Mouse (Mus musculus): ENCODE data around the gene Dock6. TPM values are rescaled to one million over a fixed set of nuclear protein-coding genes. Genes with fewer than 3 reads are reported as not detected.

Gene Dock6
- total and polyA plus RNA-seq, 3 experiments = 5.0 to 21.3 TPM; not detected in 1

GRCm38 (mm10) chr9:21901223-21901820 lies 48.9 kb upstream of the Dock6 start:
- Histone ChIP-seq H3K9ac (ENCODE audit: control insufficient read depth, low read depth, low read length, poor library complexity, severe bottlenecking) (peak overlapping the region; percentile 69), H3K36me3 (ENCODE audit: control insufficient read depth in 1 of 2, insufficient read depth in 2 of 2, low read length in 2 of 2) (peaks cover 0 to 9% of the 10 kb centered on the region in 2 experiments; a peak in 2 of 4 replicates), H3K4me1 (ENCODE audit: control insufficient read depth in 1 of 2, insufficient read depth in 2 of 2, low read length in 2 of 2) (peaks cover 0 to 15% of the 10 kb centered on the region in 2 experiments; a peak in 2 of 4 replicates), H3K27me3 (ENCODE audit: control insufficient read depth in 1 of 2, insufficient read depth in 2 of 2, low read length in 2 of 2) (peaks cover 10 to 11% of the 10 kb centered on the region in 2 experiments; a peak in 3 of 4 replicates), H3K4me3 (ENCODE audit: control insufficient read depth in 1 of 2, insufficient read depth in 1 of 2, low read depth in 2 of 2, low read length in 2 of 2) (peak overlapping the region; percentile 66), H3K9me3 (replicated peaks; ENCODE audit: insufficient read depth, low read length) (no peaks in the 10 kb centered on the region), H3K27ac (ENCODE audit: control insufficient read depth, low read depth, low read length) (peak overlapping the region; percentile 37; the same call in 1 of the 2 replicates), H3K79me2 (ENCODE audit: control insufficient read depth, insufficient read depth, low read length, poor library complexity) (no peaks in the 10 kb centered on the region; the same call in 1 of the 2 replicates)
- DNase-seq (ENCODE audit: low read depth, low spot score) = peak; percentile 99
- TF ChIP-seq CHD1 (IDR thresholded peaks at IDR 0.05; ENCODE audit: low read depth, low read length) (no peak), MAX (IDR thresholded peaks at IDR 0.05; ENCODE audit: low read length) (peak; percentile 85), SMC3 (IDR thresholded peaks at IDR 0.05; ENCODE audit: low read depth, low read length) (no peak), UBTF (IDR thresholded peaks at IDR 0.05; ENCODE audit: borderline replicate concordance, insufficient read depth, low read depth, low read length) (no peak), E2F4 (IDR thresholded peaks at IDR 0.05; ENCODE audit: borderline replicate concordance, low read depth, low read length) (no peak), ZC3H11A (IDR thresholded peaks at IDR 0.05; ENCODE audit: low read depth, low read length) (peak; percentile 77), HCFC1 (IDR thresholded peaks at IDR 0.05; ENCODE audit: low read depth, low read length) (peak; percentile 100), JUND (IDR thresholded peaks at IDR 0.05; ENCODE audit: low read depth, low read length) (no peak; the same call in 1 of the 2 replicates), POLR2AphosphoS5 (IDR thresholded peaks at IDR 0.05; ENCODE audit: borderline replicate concordance, low read depth, low read length) (peak; percentile 81; the same call in 1 of the 2 replicates), MEF2A (IDR thresholded peaks at IDR 0.05; ENCODE audit: extremely low read depth, insufficient replicate concordance, low read depth, low read length, poor library complexity, severe bottlenecking) (no peak), RCOR1 (IDR thresholded peaks at IDR 0.05; ENCODE audit: low read depth, low read length) (no peak), CTCF (IDR thresholded peaks at IDR 0.05 in 2 of 3, conservative IDR thresholded peaks at IDR 0.05 in 1 of 3; ENCODE audit: control insufficient read depth in 1 of 3, insufficient read depth in 1 of 3, low read depth in 2 of 3, low read length in 3 of 3, poor library complexity in 1 of 3, severe bottlenecking in 1 of 3) (peak in 2 of 3 experiments; percentile 7 to 19; a peak in 1 of 6 replicates), ZKSCAN1 (IDR thresholded peaks at IDR 0.05; ENCODE audit: low read depth, low read length) (no peak), POLR2A (IDR thresholded peaks at IDR 0.05; ENCODE audit: control insufficient read depth in 1 of 2, insufficient read depth in 1 of 2, low read depth in 1 of 2, low read length in 2 of 2, poor library complexity in 1 of 2) (peak; percentile 30 to 99; a peak in 3 of 4 replicates), GABPA (IDR thresholded peaks at IDR 0.05; ENCODE audit: low read depth, low read length) (no peak), MYB (IDR thresholded peaks at IDR 0.05; ENCODE audit: low read depth, low read length) (no peak), KAT2A (conservative IDR thresholded peaks at IDR 0.05; ENCODE audit: low read depth, low read length) (peak; percentile 98), MAZ (IDR thresholded peaks at IDR 0.05; ENCODE audit: low read depth, low read length) (no peak), GATA1 (IDR thresholded peaks at IDR 0.05; ENCODE audit: low read depth, low read length) (peak; percentile 58), ELF1 (IDR thresholded peaks at IDR 0.05; ENCODE audit: low read depth, low read length) (peak; percentile 100), POLR2AphosphoS2 (IDR thresholded peaks at IDR 0.05; ENCODE audit: low read length) (peak; percentile 99), ETS1 (IDR thresholded peaks at IDR 0.05; ENCODE audit: low read depth, low read length) (0 out of 2 replicates have a peak, but pooled peaks have one; percentile 45), MYC (IDR thresholded peaks at IDR 0.05; ENCODE audit: low read depth, low read length) (peak; percentile 99), TBP (IDR thresholded peaks at IDR 0.05; ENCODE audit: low read depth, low read length) (peak; percentile 98), EP300 (IDR thresholded peaks at IDR 0.05; ENCODE audit: low read depth in 1 of 2, low read length in 2 of 2) (no peak; a peak in 1 of 4 replicates), SIN3A (IDR thresholded peaks at IDR 0.05; ENCODE audit: low read length) (peak; percentile 99), MAFK (IDR thresholded peaks at IDR 0.05; ENCODE audit: borderline replicate concordance, low read depth, low read length) (no peak), USF1 (IDR thresholded peaks at IDR 0.05; ENCODE audit: low read depth, low read length) (no peak), USF2 (IDR thresholded peaks at IDR 0.05; ENCODE audit: borderline replicate concordance in 1 of 2, insufficient read depth in 1 of 2, low read depth in 1 of 2, low read length in 2 of 2) (no peak), MXI1 (IDR thresholded peaks at IDR 0.05; ENCODE audit: low read depth, low read length) (peak; percentile 98), TCF12 (IDR thresholded peaks at IDR 0.05; ENCODE audit: low read depth, low read length) (peak; percentile 82), NELFE (IDR thresholded peaks at IDR 0.05; ENCODE audit: low read depth, low read length) (peak; percentile 99), ZMIZ1 (IDR thresholded peaks at IDR 0.05; ENCODE audit: low read depth, low read length) (peak; percentile 97), CHD2 (IDR thresholded peaks at IDR 0.05; ENCODE audit: low read length) (no peak), BHLHE40 (IDR thresholded peaks at IDR 0.05; ENCODE audit: borderline replicate concordance, low read depth, low read length) (no peak), TAL1 (IDR thresholded peaks at IDR 0.05; ENCODE audit: low read length) (no peak), RAD21 (IDR thresholded peaks at IDR 0.05; ENCODE audit: low read depth, low read length) (no peak)
